Mouse (Mus musculus) bone marrow, adult 2 months (tissue): ENCODE data around the gene Tbxas1. TPM values are rescaled to one million over a fixed set of nuclear protein-coding genes. Genes with fewer than 3 reads are reported as not detected.

Experiments
- H3K27ac ChIP-seq: fragments of 200-500 bp; 2 replicates; pipeline ENCODE4 v1.5.1; 2012; ENCODE audit warnings: low read depth, mild to moderate bottlenecking, control low read depth, inconsistent platforms, low read length; ENCODE audit not compliant: control insufficient read depth, poor library complexity, insufficient read depth
- H3K4me1 ChIP-seq: fragments of 200-500 bp; 2 replicates; pipeline ENCODE4 v1.6.1; 2011; ENCODE audit warnings: low read length; ENCODE audit not compliant: control insufficient read depth, insufficient read depth
- H3K4me3 ChIP-seq: fragments of 200-500 bp; replicated peaks from 2 replicates; pipeline ENCODE3; 2011; ENCODE audit warnings: mild to moderate bottlenecking, low read depth, low read length, control low read depth; ENCODE audit not compliant: control insufficient read depth
- CTCF ChIP-seq: fragments of 200-500 bp; IDR thresholded peaks from 2 replicates; pipeline ENCODE4 v1.5.1; 2011; ENCODE audit warnings: low read length, control low read depth; ENCODE audit not compliant: control insufficient read depth, insufficient read depth
- POLR2A ChIP-seq: fragments of 200-500 bp; IDR thresholded peaks from 2 replicates; pipeline ENCODE4 v1.6.1; 2011; ENCODE audit warnings: low read depth, mild to moderate bottlenecking, control low read depth, low read length, borderline replicate concordance; ENCODE audit not compliant: control insufficient read depth
- WGBS: fragments of 180-500 bp; shearing (Covaris S2); methylation state at CpG from one replicate; pipeline ENCODE4 v1.1.7; 2018; 5-methylcytosine and 5-hydroxymethylcytosine counted together
- polyA plus RNA-seq: library from polyadenylated mRNA; stranded (reverse); fragments of >200 nt; gene quantifications from 2 replicates; pipeline ENCODE4 v1.2.4, GENCODE M21; 2011; ENCODE audit warnings: low replicate concordance; ENCODE audit not compliant: missing spikeins, insufficient read depth, insufficient read length

The Tbxas1 gene
- polyA plus RNA-seq, 1 experiment = 59.7 TPM

DNA sequence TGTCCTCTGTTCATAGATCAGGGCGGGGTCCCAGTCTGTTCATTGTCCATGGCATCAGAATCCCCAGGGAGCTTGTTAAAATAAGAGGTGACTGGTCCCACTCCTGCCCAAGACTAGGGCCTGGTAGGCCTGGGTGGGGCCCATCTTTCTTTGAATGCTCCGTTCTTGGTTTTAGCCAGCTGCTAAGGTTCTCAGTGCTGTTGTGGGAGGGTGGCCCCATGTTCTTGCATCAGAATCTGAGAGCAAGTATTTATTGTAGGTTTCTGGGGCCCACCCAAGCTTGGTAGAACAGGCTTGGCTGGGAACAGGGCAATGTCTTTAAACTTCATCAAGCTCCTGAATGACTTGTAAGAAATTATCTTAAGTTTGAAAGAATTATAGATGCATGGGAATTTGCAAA, 101.2 kb downstream of the Tbxas1 start:
- H3K27ac ChIP-seq = no peak overlapping the region
- no peak overlapping the region for H3K4me3 ChIP-seq
- TF ChIP-seq POLR2A (no peak), CTCF (no peak)
- 42% methylated on average over 2 of the region's 2 CpGs for WGBS
- peaks cover 10% of the 10 kb centered on the region for H3K4me1 ChIP-seq

DNA sequence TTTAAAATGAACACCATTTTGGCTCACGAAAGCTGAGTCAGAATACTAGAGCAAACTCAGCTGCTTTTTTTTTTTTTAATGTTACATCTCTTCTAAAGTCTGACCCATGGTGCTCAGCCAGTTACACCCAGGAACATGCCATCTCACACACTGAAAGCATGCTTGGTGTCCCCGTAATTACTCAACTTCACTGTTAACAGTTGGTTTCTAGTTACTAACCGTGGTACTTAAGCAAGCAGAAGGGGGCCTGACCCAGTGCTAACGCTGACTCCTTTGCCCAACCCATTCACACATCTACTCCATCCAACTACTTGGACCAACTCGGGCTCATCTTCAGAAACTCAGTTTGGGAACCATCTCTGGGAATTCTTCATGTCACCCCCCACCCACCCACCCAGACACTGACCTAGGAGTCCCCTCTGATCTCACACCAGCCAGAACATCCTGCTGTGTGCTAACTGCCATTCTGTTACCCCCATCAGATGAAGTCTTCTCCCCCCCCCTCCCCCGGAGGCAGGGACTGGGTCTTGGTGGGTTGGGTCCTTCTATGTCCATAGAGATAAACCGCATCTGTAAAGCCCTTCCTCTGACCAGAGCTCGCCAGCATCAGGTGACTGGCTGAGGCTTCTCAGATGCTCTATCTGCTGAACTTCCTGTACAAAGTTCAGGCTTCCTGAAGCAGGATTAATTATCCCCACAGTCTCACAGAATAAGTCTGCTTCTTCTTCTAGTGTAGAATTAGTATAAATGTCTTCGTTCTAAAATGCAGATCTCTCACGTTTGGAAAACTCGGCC, 105.9 kb downstream of the Tbxas1 start:
- Histone ChIP-seq H3K4me3 (no peak overlapping the region), H3K27ac (no peak overlapping the region), H3K4me1 (peaks cover 5% of the 10 kb centered on the region; the same call in 1 of the 2 replicates)
- WGBS = 26% methylated on average over 11 of the region's 11 CpGs
- TF ChIP-seq POLR2A = no peak
- TF ChIP-seq CTCF = no peak

- TF ChIP-seq POLR2A (no peak), CTCF (no peak)
- Histone ChIP-seq H3K27ac (no peak overlapping the region), H3K4me3 (no peak overlapping the region), H3K4me1 (peaks cover 5% of the 10 kb centered on the region; the same call in 1 of the 2 replicates)
- 20% methylated on average over 8 of the region's 8 CpGs for WGBS
Measured at GRCm38 (mm10) chr6:38982071-38982470, 106.9 kb downstream of the Tbxas1 start.

DNA sequence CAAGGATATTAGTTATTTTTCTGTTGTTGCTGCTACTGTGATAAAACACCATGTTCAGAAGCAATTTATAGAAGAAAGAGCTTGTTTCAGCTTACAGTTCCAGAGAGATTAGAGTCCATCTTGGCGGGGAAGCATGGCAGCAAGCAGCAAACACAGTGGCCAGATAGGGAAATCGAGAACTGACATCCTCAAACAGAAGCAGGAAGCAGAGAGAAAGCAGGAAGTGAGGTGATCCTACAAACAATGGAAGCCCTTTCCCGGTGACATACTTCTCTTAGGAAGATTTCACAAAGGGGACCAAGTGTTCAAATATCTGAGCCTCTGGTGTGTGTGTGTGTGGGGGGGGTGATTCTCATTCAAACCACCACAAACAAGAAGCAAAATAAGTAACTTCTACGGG, 107.5 kb downstream of the Tbxas1 start:
- H3K27ac ChIP-seq = no peak overlapping the region
- H3K4me1 ChIP-seq = peaks cover 4% of the 10 kb centered on the region; the same call in 1 of the 2 replicates
- 52% methylated on average over 4 of the region's 4 CpGs for WGBS
- TF ChIP-seq POLR2A (no peak), CTCF (no peak)
- no peak overlapping the region for H3K4me3 ChIP-seq

- 86% methylated on average over 7 of the region's 7 CpGs for WGBS
- TF ChIP-seq CTCF = no peak
- no peak for TF ChIP-seq POLR2A
- no peak overlapping the region for H3K4me3 ChIP-seq
- H3K27ac ChIP-seq = no peak overlapping the region
- H3K4me1 ChIP-seq = peaks cover 3% of the 10 kb centered on the region; the same call in 1 of the 2 replicates
Measured at GRCm38 (mm10) chr6:38983060-38983459, 107.9 kb downstream of the Tbxas1 start.

GRCm38 (mm10) chr6:38984626-38985025, 109.4 kb downstream of the Tbxas1 start:
- 87% methylated on average over 2 of the region's 2 CpGs for WGBS
- no peak for TF ChIP-seq POLR2A
- TF ChIP-seq CTCF = no peak
- H3K4me3 ChIP-seq = no peak overlapping the region
- no peak overlapping the region for H3K27ac ChIP-seq
- H3K4me1 ChIP-seq = peaks cover 3% of the 10 kb centered on the region; the same call in 1 of the 2 replicates

DNA sequence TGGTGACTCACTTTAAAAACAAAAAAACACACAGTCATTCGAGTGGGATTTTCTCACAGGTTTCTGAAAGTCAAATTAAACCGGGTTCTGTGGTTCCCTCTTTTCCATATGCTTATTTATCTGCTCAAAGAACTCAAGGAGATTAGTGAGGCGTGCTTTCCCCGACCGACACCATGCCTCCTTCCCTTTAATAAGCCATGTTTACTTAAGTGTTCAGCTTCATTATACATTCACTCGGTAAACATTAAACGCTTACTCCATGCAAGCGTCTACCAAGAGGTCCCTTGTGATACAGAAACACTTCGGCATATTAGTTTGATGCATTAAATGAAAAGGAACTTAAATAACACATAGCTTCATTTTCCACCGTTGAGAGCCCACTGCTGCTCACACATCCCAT, 111.4 kb downstream of the Tbxas1 start:
- Histone ChIP-seq H3K4me3 (no peak overlapping the region), H3K4me1 (peaks cover 1% of the 10 kb centered on the region; the same call in 1 of the 2 replicates), H3K27ac (no peak overlapping the region)
- TF ChIP-seq POLR2A (no peak), CTCF (no peak)
- WGBS = 86% methylated on average over 10 of the region's 10 CpGs

GRCm38 (mm10) chr6:38992016-38992415, 116.8 kb downstream of the Tbxas1 start:
- H3K4me3 ChIP-seq = no peak overlapping the region
- H3K4me1 ChIP-seq = no peaks in the 10 kb centered on the region; the same call in 1 of the 2 replicates
- no peak overlapping the region for H3K27ac ChIP-seq
- 20% methylated on average over 4 of the region's 4 CpGs for WGBS
- TF ChIP-seq CTCF = no peak

GRCm38 (mm10) chr6:38995774-38996173, 120.6 kb downstream of the Tbxas1 start:
- 79% methylated on average over 3 of the region's 3 CpGs for WGBS
- TF ChIP-seq CTCF = no peak
- no peak for TF ChIP-seq POLR2A
- Histone ChIP-seq H3K4me3 (no peak overlapping the region), H3K27ac (no peak overlapping the region), H3K4me1 (no peaks in the 10 kb centered on the region; the same call in 1 of the 2 replicates)
